Mouse (Mus musculus) retina, postnatal 7 days (tissue): ENCODE results near the gene Daam1.

ENCODE experiments used
- DNase-seq: peaks from one replicate; pipeline ENCODE4 v3.0.0-alpha.2; 2012; ENCODE audit warnings: low read depth, low spot score

Gene Daam1

DNA sequence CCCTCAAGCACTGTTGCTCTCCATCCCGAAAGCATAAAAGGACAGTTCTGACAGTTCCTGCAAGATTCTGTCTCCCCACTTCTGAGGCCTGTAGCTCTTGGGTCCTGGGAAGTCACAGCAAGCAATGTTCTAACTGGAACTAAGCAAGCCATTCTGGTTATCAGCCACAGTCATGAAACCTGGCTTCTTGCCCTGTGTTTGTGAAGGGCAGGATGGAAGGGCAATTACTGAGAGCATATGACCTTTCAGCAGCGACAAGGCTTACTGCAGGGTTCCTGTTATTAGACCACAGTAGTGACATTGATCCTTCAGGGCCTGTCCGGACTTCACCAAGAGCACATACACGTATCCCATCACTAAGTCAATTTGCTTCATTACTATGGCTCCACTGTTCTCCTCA lies 167.8 kb downstream of the Daam1 start:
- no peak for DNase-seq

- no peak for DNase-seq
Measured at GRCm38 (mm10) chr12:71999671-72000070, 168.8 kb downstream of the Daam1 start.

DNA sequence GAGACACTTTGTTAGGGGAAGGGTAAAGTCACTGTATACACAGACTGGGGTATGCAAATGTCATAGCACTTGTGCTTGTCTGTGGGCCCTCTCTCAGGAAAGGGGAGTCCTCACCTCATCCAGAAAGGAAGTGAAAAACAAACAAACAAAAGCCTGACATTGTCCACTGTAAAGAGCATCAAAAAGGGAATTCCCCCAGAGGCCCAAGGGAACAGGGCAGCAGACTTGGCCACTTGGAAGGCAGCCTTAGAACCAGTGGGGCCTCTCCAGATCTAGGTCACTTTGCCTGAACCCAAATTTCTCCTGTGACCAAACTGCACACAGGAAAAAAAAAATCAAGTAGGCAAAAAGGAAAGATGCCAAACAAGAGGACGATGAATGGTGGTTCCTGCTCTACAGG lies 170.9 kb downstream of the Daam1 start:
- DNase-seq: no peak

GRCm38 (mm10) chr12:72005307-72005706 lies 174.4 kb downstream of the Daam1 start:
- DNase-seq: no peak

DNA sequence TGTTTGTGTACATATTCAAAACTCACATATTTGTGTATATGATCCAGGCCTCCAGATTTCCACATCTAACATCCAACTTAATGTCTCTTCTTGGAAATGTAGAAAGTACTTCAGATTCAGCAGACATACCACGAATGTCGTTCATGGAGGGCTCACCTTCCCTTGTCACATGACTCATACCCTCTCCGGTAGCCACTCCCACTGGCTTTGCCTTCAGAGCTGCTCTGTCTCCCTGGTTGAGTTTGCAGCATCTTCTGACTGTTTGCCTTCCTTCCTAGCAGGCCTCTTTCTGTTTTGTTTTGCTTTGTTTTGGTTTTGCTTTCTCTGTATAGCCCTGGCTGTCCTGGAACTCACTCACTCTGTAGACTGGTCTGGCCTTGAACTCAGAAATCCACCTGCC lies 176.8 kb downstream of the Daam1 start:
- DNase-seq: no peak

DNA sequence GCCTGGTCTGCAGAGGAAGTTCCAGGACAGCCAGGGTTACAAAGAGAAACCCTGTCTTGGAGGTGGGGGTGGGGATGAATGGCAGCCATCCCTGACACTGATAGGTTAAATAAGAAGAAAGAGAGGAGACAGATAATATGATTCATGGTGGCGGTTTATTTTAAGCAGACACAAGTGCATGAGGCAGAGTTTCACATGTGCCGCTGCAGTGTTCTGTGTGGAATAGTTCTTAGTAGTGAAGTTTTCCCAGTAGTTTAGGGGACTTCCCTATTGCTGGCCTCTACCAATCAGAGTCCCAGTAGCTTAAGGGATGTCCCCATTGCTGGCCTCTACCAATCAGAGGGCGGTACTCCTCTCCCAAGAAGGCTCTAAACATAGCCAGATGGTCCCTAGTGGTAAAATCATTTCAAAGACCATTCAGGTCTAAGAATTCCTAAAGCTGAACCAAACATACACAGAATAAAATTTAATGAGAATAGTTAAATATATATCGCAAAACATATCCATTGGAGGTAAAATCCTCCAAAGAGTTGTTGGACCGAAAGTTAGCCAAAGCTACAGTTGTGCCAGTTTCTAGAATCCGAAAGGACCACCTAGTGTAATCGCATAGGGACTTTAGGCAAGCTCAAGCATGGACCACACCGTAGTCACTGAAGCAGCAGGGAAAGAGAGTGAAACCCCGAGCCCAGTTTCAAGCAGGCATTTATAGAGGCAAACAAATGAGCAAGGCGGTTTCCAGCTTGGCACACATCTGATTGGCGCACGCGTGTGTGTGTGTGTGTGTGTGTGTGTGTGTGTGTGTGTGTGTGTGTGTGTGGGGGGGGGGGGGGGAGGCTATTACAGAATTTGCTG lies 178.4 kb downstream of the Daam1 start:
- DNase-seq: no peak

- no peak for DNase-seq
Measured at GRCm38 (mm10) chr12:72011404-72011803, 180.5 kb downstream of the Daam1 start.

- DNase-seq: no peak
Measured at GRCm38 (mm10) chr12:72012126-72012525, 181.2 kb downstream of the Daam1 start.

DNA sequence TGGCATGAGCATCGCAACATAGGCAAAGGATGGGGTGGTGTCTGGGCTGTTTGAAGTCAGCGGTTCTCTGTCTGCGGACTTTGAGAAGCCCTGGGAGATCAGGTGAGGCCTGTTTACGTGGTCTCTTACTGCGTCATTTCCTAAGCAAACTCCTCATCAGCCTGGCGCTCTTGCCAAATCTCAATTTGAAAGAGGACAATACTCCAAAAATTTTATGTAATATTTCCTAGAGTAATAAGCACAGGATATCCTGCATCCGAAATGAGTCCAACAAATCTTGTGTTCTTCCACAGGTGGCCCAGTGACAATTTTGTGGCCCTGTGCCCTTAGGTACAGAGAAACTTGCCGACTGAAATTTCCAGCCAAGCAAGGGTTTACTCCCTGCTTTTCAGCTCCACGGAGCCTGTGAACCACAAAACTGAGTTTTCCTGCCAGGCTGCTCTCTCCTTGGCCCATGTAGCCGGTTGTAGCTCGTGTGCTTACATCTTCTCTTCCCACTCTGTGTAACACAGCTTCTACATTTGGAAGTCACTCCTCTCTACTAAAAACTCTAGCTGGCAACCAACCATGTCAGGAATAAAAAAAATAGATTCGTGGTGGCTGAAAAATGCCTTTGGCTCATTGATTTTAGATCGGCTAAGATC lies 183.0 kb downstream of the Daam1 start:
- no peak for DNase-seq

DNA sequence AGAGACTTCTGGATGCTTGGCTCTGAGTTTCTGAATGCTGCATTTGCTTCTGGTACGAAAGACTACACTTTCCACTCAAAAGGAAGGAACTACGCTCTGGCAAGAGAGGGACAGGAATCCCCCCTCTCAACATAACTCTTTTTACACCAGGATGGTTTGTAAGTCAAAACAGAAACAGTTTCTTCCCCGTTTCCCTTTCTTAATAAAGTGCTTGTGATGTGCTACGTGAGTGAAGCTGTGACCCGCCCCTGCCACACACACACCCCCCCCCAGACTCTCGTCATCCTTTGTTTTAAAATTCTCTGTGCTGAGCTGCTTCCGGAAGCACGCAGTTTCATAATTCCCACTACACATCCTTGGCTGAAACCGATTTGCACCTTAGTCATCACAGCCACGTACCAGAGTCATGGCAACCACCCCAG lies 183.5 kb downstream of the Daam1 start:
- no peak for DNase-seq

DNA sequence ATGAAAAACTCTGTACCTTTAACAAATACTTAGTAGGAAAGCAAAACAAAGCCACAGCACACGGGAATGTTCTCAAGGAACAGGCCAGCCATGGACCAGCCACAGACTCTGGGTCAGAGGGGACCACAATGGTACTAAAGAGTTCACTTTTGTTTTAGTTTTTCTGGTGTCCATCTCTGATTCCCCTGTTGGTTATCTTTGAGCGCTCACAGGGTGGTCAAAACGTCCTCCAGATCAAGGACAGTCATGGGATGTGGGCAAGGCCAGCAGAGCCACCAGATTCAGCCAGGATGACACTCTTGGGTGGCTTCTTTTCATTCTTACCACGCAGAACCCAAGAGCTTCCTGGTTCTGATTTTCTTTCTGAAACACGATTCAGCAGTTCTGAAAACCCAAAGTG lies 184.4 kb downstream of the Daam1 start:
- DNase-seq: no peak

DNA sequence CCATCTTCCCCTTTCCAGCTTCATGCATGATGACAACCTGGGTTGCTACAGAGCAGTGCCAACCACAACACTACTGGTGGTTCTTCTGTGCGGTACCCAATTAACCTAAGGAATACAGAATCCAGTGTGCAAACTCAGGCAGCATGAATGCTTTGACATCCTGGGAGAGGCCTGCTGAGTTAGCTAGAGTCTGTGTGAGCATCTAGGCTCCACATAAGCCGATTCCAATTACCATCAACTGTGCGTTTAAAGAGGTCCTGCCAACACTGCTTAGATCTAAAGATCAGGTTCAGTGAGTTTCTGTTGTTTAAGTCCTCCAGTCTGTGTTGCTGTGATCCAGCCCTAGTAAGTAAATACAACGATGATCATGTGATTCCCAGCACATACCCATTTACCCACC lies 189.4 kb downstream of the Daam1 start:
- peak; percentile 11 for DNase-seq

GRCm38 (mm10) chr12:72021543-72021942 lies 190.7 kb downstream of the Daam1 start:
- no peak for DNase-seq

GRCm38 (mm10) chr12:72022790-72023189 lies 191.9 kb downstream of the Daam1 start:
- DNase-seq: no peak

DNA sequence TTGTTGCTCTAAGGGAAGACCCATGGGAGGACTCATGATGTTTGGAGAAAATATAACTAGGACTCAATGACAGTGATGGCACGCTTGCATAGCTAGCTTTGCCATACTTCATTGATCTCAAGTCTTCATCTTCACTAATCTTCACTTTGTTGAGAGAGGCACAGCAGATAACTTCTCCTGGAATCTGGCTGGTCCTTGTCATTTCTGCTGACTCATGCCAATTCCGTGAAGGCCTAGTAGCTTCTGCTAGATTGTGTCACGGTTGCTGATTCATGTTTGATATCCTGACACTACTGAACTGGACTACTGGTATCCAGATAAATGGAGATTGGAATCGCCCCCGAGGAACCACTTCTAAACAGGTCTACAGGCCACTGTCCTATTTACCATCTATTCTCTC lies 192.7 kb downstream of the Daam1 start:
- no peak for DNase-seq

DNA sequence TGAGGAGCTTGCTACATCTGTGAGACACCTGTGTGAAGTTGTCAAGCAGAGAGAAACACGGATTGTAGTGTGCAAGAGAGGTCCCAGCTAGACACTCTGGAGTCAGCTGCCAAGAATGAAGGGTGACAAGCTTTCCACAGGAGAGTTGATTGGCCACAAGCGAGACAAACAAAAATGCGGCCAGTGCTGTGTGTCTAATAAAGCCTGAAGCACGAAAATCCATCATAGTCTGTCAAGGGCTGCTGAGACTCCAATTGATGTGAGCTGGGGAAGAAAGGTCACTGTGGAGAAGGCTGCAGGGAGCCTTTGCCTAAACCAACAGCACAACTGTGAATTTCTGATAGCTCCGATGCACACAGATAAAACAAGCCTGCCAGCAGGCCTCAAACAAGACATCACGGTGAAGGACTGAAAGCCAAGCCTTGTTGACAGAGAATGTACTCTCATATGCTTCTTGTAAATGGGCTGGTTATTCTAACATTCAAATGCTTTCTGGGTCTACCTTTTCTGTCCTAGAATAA lies 194.5 kb downstream of the Daam1 start:
- no peak for DNase-seq

DNA sequence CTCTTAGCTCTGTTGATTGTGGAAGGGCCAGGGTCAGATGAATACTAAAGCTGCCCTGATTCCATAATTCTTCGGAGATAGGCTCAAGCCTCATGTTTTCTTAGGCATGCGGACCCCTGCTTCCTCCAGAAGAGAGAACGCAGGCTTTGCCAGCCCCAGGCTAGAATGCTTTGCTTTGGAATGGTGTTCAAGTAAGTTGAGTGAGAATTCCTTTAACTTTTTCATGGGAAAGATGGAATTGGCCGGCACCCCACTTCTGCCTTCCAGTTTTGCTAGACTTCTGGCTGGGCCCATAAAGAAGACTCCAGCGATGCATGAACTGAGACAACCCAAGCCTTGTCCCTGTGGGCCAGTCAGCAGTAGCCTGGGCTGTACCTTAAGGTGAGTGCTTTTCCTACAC lies 200.3 kb downstream of the Daam1 start:
- no peak for DNase-seq

DNA sequence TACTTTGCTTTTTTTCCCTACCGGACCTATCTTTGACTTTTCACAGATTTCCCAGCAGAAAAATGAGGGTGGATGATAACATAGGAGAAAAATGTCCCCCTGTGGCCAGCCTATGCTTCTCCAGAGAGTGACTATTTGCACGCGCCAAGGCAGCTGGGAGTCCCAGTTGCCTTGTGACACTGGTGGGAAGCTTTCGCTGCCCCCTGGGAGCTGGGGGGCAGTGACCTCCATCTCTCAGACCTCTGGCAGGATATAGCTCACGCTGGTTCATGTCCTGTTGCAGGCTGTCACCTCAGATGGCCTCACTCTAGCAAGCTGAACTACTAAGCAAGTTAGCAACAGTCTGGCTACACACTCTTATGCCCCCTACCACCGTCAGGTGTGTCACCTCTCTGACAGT lies 200.9 kb downstream of the Daam1 start:
- DNase-seq: no peak

DNA sequence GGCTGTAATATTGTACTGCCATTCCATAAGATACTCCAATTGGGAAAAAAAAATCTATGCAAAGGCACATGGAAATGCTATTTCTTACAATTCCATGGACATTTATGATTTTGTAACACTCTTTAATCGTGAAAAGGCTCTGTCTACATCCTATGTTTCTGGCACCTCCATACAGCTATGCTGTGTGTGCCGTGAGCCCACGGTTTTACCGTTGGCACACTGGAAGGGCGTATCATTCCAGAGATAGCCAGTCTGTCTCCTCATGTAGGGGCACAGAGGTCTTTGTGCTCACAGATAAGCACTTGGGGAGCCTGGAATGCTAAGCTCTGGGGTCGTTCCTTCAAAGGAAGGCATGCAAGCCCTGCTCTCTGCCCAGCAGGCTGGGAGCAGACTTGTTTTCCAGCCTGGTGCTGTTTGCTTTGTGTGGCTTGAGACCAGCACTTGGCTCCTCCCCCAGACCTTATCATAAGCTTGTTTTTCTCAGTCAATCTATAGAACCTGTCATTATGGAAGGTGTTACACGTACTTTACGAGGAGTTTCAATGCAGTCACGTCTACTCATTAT lies 205.3 kb downstream of the Daam1 start:
- DNase-seq: no peak

GRCm38 (mm10) chr12:72037049-72037448 lies 206.2 kb downstream of the Daam1 start:
- no peak for DNase-seq

GRCm38 (mm10) chr12:72038866-72039265 lies 208.0 kb downstream of the Daam1 start:
- no peak for DNase-seq

DNA sequence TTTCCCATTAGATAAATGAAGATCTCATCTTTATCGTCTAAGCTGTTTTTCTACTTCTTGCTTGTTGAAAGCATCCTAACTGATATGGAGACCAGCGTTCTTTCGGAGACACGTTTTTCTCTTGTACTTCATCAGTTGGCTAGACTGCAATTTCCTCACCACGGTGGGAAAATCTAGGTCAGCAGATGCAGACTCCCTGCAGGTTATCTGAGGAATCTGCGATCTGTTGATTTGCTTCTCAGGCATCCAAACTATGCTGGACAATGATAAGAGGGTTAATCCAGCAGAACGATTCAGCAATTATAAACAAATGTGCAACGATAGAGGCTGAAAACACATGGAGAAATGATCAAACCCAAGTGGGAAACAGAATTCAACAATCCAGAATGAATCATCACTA lies 208.6 kb downstream of the Daam1 start:
- DNase-seq: no peak

DNA sequence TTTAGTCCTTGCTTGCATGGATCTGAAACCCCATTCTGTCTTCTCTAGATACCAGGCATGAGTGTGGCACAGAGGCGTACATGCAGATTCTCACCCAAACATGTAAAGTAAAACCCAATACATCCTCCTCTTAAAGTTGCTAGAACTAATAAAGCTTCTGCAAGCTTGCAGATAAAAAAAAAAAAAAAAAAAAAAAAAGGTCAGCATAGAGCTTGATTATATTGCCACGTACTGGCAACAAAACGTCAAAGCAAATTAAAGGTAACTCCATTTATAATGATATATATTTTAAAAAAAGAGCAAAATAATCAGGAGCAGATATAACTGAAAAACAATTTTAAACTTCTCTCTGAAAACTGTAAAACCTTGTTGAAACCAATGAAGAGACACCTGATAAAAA lies 210.4 kb downstream of the Daam1 start:
- no peak for DNase-seq
